Mouse (Mus musculus): ENCODE measurements at regions not wholly inside any gene's neighbourhood (a gene's known extent, or its start where the extent isn't known, plus 50 kb on each side); places are given as distances from the start of the nearest gene placed in this dataset.

DNA sequence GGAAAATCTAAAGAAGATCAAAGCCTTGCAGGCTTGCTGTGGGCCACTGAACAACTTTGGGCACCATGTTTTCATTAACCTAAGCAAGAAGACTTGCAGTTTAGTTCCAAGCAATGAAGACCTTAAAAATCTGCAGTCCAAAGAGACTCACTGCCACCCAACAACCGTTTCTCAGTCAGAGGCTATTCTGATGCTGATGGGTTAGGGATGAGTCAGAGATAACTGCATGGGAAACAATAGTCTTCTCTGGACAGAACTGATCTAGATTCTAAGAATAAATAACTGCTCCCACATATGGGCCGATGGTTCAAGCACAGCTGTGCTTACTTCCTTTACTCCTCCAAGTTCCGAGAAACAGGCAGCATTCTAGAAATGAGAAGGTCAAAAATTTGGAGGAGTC is 485.0 kb upstream of the Tnp1 start:
- Histone ChIP-seq H3K9ac (replicated peaks; ENCODE audit: low read depth, low read length) (no peak overlapping the region), H3K4me2 (ENCODE audit: low read length) (no peak overlapping the region), H3K27me3 (replicated peaks; ENCODE audit: control insufficient read depth, insufficient read depth, low read length) (no peaks in the 10 kb centered on the region), H3K27ac (ENCODE audit: low read length) (no peak overlapping the region), H3K4me1 (replicated peaks; ENCODE audit: control insufficient read depth, insufficient read depth, low read length) (no peaks in the 10 kb centered on the region), H3K9me3 (ENCODE audit: control insufficient read depth, low read length) (no peaks in the 10 kb centered on the region), H3K36me3 (ENCODE audit: control insufficient read depth, insufficient read depth) (no peaks in the 10 kb centered on the region), H3K4me3 (replicated peaks; ENCODE audit: low read length) (no peak overlapping the region)
- ATAC-seq = no peak
- 79% methylated on average over 3 of the region's 3 CpGs for WGBS

DNA sequence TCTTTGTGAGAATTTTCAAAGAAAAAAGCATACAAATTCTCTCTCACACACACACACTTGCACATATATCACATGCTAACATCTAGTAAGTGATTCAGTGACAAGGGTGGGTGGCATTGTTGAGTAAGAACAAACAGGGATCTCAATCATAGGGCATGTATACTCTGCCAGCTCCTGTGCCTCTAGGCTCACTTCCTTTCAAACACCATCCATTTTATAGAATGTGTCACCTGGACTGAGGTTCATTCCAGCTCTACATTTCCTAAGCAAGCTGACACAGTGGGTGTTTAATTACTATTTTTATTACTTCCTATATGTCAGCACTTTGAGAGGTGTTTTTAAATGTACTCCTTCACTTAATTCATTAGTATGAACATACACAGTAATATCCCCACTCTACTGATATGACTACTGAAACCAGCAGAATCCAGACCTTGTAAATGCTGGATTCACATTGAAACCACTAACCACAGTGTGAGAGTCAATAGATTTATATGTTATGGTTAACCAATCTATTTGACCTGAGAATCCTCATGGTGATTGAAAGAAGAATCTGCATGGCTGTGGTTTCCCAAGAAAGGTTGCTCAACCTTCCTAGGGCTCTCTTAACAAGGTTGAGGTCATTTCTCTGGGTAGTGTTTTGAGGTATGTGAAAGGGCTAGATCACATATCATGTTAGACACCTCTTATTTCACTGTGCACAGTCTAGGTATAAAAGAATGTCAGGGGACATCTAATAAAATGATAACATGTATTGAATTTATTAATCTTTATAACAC is 480.5 kb upstream of the Tnp1 start:
- H3K4me1 ChIP-seq (replicated peaks; ENCODE audit: control insufficient read depth, insufficient read depth, low read length) = no peaks in the 10 kb centered on the region
- H3K9ac ChIP-seq (replicated peaks; ENCODE audit: low read depth, low read length) = no peak overlapping the region
- H3K27me3 ChIP-seq (replicated peaks; ENCODE audit: control insufficient read depth, insufficient read depth, low read length) = no peaks in the 10 kb centered on the region
- no peak overlapping the region for H3K4me3 ChIP-seq (replicated peaks; ENCODE audit: low read length)
- no peak overlapping the region for H3K27ac ChIP-seq (ENCODE audit: low read length)
- H3K36me3 ChIP-seq (ENCODE audit: control insufficient read depth, insufficient read depth) = no peaks in the 10 kb centered on the region
- no peak overlapping the region for H3K4me2 ChIP-seq (ENCODE audit: low read length)
- H3K9me3 ChIP-seq (ENCODE audit: control insufficient read depth, low read length) = no peaks in the 10 kb centered on the region
- ATAC-seq = no peak

DNA sequence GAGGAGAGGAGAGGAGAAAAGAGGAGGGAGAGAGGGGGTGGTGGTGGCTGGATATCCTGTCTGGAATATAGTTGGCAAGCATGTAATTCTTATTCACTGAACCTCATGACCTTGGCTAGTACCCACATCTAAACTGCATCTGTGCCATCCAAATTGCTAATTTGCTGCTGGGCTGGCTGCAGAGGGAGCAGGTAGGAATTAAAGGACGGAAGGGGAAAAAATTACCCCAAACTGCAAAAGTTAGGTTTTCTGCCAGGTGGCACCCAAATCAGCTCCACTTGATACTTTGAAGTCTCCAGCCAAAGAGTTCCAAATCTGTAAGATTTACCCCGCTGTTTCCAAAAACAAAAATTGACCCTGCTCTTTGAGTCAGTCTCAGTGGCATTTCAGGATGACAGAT is 466.2 kb upstream of the Tnp1 start:
- H3K27me3 ChIP-seq (replicated peaks; ENCODE audit: control insufficient read depth, insufficient read depth, low read length) = no peaks in the 10 kb centered on the region
- H3K27ac ChIP-seq (ENCODE audit: low read length) = no peak overlapping the region
- no peak overlapping the region for H3K4me2 ChIP-seq (ENCODE audit: low read length)
- ATAC-seq = no peak
- H3K9ac ChIP-seq (replicated peaks; ENCODE audit: low read depth, low read length) = no peak overlapping the region
- H3K9me3 ChIP-seq (ENCODE audit: control insufficient read depth, low read length) = no peaks in the 10 kb centered on the region
- no peaks in the 10 kb centered on the region for H3K36me3 ChIP-seq (ENCODE audit: control insufficient read depth, insufficient read depth)
- WGBS = 69% methylated on average over 2 of the region's 2 CpGs
- H3K4me1 ChIP-seq (replicated peaks; ENCODE audit: control insufficient read depth, insufficient read depth, low read length) = no peaks in the 10 kb centered on the region
- no peak overlapping the region for H3K4me3 ChIP-seq (replicated peaks; ENCODE audit: low read length)

DNA sequence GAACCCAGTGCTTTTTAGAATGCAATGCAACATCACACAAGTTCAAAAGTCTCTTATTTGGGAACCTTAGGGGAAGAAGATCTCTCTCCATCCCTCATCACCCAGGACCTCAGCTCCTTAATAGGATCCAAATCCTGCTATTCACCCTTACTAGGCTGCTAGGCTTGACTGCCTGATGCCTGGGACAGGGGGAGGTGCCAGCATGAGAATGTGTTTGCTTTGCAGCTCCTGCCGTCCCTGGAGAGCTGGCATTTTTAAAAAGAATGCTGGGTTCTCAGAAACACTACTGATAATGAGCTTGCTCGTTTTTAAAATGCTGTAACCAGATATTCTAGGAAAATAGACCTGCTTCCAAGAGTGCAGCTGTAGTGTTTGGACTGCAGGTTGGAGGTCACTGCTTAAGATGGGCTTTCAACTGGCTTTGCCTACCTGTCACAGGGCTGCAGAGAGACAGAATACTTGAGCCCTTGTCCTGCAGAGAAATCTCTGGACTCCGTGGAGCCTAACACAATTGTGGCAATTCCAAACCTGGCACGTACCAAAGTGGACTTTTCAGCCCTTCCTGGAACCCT is 463.7 kb upstream of the Tnp1 start:
- no peak for ATAC-seq
- H3K4me1 ChIP-seq (replicated peaks; ENCODE audit: control insufficient read depth, insufficient read depth, low read length) = no peaks in the 10 kb centered on the region
- no peaks in the 10 kb centered on the region for H3K27me3 ChIP-seq (replicated peaks; ENCODE audit: control insufficient read depth, insufficient read depth, low read length)
- no peaks in the 10 kb centered on the region for H3K36me3 ChIP-seq (ENCODE audit: control insufficient read depth, insufficient read depth)
- H3K4me3 ChIP-seq (replicated peaks; ENCODE audit: low read length) = no peak overlapping the region
- H3K9me3 ChIP-seq (ENCODE audit: control insufficient read depth, low read length) = no peaks in the 10 kb centered on the region
- H3K27ac ChIP-seq (ENCODE audit: low read length) = no peak overlapping the region
- H3K9ac ChIP-seq (replicated peaks; ENCODE audit: low read depth, low read length) = no peak overlapping the region
- no peak overlapping the region for H3K4me2 ChIP-seq (ENCODE audit: low read length)
- 39% methylated on average over 4 of the region's 4 CpGs for WGBS

DNA sequence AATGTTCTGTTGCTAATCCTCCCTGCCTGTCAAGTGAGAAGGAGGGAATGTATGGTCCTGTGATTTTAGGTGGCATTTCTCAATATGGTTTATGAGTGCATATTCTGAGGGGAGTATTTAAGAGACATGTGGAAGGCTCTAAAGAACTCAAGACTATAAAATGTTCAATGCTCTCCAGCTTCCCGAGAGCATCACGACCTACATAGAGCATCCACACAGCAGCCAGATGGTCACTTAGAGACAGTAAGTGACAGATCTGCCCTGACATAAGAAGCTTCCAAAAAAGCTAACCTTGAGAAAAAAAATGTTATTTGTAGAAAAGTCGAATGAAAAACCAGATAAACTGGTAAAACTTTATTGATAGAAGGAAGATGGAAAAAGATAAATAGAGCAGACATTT is 444.9 kb upstream of the Tnp1 start:
- ATAC-seq = no peak
- H3K4me3 ChIP-seq (replicated peaks; ENCODE audit: low read length) = no peak overlapping the region
- H3K9ac ChIP-seq (replicated peaks; ENCODE audit: low read depth, low read length) = no peak overlapping the region
- no peak overlapping the region for H3K27ac ChIP-seq (ENCODE audit: low read length)
- no peaks in the 10 kb centered on the region for H3K4me1 ChIP-seq (replicated peaks; ENCODE audit: control insufficient read depth, insufficient read depth, low read length)
- 88% methylated on average over 3 of the region's 3 CpGs for WGBS
- H3K4me2 ChIP-seq (ENCODE audit: low read length) = no peak overlapping the region
- H3K27me3 ChIP-seq (replicated peaks; ENCODE audit: control insufficient read depth, insufficient read depth, low read length) = no peaks in the 10 kb centered on the region
- no peaks in the 10 kb centered on the region for H3K36me3 ChIP-seq (ENCODE audit: control insufficient read depth, insufficient read depth)
- no peaks in the 10 kb centered on the region for H3K9me3 ChIP-seq (ENCODE audit: control insufficient read depth, low read length)

DNA sequence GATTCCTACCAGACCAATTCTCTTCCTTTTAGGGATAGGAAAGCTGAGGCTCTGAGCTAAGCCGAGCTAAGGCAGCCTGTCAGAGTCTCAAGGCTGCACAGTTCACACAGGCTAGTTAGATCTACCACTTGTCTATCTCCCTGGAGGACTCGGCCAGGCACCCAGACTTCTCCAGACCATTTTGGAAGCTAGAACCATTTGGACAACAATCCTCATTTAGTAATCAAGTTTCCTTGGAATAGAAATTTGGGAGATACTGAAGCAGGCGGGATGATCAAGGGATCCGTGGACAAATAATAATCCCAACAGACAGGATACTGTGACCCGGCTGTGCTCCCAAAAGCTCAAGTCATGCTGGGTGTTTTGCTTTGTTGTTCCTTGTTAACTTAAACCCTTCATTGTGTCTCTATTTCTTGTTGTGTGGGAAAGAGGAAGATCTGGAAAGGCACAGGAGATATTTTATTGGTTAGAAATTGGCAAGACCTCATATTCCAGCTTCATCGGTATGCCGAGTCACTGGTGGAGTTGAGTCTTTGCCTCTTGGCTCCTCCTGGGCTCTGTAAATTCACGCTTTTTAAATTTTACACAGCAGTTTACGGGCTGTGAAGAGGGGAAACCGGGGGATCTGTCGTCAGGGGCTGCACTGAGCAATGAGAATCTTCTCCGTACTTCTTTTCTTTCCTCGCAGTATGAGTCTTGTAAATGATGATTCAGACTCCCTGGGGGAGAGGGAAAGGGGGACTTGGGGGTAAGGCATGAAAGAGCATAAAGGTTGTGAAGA is 444.2 kb upstream of the Tnp1 start:
- Histone ChIP-seq H3K36me3 (ENCODE audit: control insufficient read depth, insufficient read depth) (no peaks in the 10 kb centered on the region), H3K27ac (ENCODE audit: low read length) (no peak overlapping the region), H3K4me3 (replicated peaks; ENCODE audit: low read length) (no peak overlapping the region), H3K27me3 (replicated peaks; ENCODE audit: control insufficient read depth, insufficient read depth, low read length) (no peaks in the 10 kb centered on the region), H3K4me1 (replicated peaks; ENCODE audit: control insufficient read depth, insufficient read depth, low read length) (no peaks in the 10 kb centered on the region), H3K9me3 (ENCODE audit: control insufficient read depth, low read length) (no peaks in the 10 kb centered on the region), H3K4me2 (ENCODE audit: low read length) (no peak overlapping the region), H3K9ac (replicated peaks; ENCODE audit: low read depth, low read length) (no peak overlapping the region)
- ATAC-seq = no peak
- 66% methylated on average over 13 of the region's 13 CpGs for WGBS

DNA sequence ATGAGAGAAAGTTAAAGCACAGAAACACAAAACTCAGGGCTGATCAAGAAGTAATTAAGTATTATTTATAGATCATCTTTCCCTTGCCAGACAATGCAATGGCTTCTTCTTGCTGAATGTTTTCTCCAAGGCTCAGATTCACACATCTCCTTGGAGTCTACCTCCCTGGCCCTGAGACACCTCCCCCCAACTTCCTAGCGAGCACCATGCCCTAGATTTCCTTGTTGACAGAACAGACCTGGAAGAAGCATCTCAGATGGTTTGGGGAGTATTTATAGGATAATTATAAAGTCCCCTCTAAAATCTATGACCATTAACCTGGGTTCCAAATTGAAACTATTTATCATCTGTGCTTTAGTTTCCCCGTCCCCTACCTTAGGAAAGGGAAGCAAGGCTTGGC is 441.6 kb upstream of the Tnp1 start:
- H3K4me2 ChIP-seq (ENCODE audit: low read length) = no peak overlapping the region
- H3K36me3 ChIP-seq (ENCODE audit: control insufficient read depth, insufficient read depth) = no peaks in the 10 kb centered on the region
- H3K9ac ChIP-seq (replicated peaks; ENCODE audit: low read depth, low read length) = no peak overlapping the region
- WGBS = 76% methylated on average over 2 of the region's 2 CpGs
- H3K27me3 ChIP-seq (replicated peaks; ENCODE audit: control insufficient read depth, insufficient read depth, low read length) = no peaks in the 10 kb centered on the region
- ATAC-seq = no peak
- no peaks in the 10 kb centered on the region for H3K4me1 ChIP-seq (replicated peaks; ENCODE audit: control insufficient read depth, insufficient read depth, low read length)
- no peak overlapping the region for H3K27ac ChIP-seq (ENCODE audit: low read length)
- H3K9me3 ChIP-seq (ENCODE audit: control insufficient read depth, low read length) = no peaks in the 10 kb centered on the region
- H3K4me3 ChIP-seq (replicated peaks; ENCODE audit: low read length) = no peak overlapping the region

DNA sequence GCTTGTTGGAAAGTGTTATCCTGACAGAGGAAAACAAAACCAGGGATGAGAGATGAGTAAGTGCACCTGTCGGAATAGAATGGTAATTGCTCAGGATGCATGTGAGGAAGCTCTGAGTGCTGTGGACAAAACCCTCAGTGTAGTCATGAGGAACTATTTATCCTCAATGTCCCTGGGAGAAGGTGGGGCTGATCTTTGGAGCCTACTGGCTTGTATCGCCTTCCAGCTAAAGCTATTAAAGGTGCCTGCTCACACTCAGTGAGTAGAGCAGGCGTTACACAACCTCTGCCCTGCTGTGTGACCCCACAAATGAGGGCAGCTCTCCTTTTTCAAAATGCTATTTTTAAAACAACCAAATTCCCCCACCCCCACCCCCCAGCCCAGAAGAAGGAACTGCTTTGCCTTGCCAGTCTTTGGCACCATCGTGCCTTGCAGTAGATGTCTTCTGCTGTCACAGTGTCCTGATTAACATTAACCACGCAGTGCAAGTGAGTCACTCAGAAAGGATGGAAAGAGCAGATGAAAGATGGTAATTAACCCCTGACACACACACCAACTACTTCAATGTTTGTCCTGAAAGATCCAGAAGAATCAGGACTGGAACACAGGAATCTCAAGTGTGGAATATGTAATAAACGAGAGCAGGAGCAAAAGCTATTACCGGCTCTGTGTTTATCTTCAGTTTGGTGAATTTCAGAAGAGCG is 440.8 kb upstream of the Tnp1 start:
- H3K36me3 ChIP-seq (ENCODE audit: control insufficient read depth, insufficient read depth) = no peaks in the 10 kb centered on the region
- ATAC-seq = no peak
- H3K27me3 ChIP-seq (replicated peaks; ENCODE audit: control insufficient read depth, insufficient read depth, low read length) = no peaks in the 10 kb centered on the region
- WGBS = 89% methylated on average over 8 of the region's 8 CpGs
- H3K4me3 ChIP-seq (replicated peaks; ENCODE audit: low read length) = no peak overlapping the region
- no peaks in the 10 kb centered on the region for H3K9me3 ChIP-seq (ENCODE audit: control insufficient read depth, low read length)
- no peak overlapping the region for H3K27ac ChIP-seq (ENCODE audit: low read length)
- H3K9ac ChIP-seq (replicated peaks; ENCODE audit: low read depth, low read length) = no peak overlapping the region
- H3K4me1 ChIP-seq (replicated peaks; ENCODE audit: control insufficient read depth, insufficient read depth, low read length) = no peaks in the 10 kb centered on the region
- no peak overlapping the region for H3K4me2 ChIP-seq (ENCODE audit: low read length)

DNA sequence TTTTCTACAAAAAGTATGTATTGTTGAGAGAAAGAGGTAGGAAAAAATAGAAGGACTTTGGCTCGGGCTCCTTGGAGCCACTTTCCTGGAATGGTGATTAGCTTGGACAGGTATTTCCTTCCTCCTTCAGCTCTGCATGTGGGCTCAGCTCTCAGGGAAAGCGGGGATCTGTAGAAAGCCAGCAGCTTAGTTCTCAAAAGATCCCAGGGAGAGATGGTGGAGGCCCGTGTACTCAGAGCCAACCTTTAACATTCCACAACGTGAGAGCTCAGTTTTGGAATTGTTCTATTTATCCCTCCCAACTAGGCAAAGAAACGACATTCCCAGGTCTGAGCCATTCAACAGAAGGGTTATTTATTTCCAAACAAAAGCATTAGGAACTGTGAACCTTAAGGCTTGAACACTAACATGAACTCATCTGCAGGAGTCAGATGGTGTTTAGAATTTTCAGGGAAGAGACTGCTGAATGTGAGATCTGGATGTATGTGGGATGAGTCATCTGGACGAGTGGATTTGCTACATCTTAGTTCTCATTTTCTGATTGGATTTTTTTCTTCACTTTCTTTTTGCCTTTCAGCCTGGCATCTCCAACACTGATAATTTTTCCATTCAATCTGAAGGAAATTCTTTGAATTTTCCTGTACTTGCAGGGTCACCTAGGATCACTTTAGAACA is 428.6 kb upstream of the Tnp1 start:
- no peak overlapping the region for H3K4me3 ChIP-seq (replicated peaks; ENCODE audit: low read length)
- 36% methylated on average over 6 of the region's 6 CpGs for WGBS
- no peaks in the 10 kb centered on the region for H3K9me3 ChIP-seq (ENCODE audit: control insufficient read depth, low read length)
- no peak overlapping the region for H3K9ac ChIP-seq (replicated peaks; ENCODE audit: low read depth, low read length)
- H3K27me3 ChIP-seq (replicated peaks; ENCODE audit: control insufficient read depth, insufficient read depth, low read length) = no peaks in the 10 kb centered on the region
- no peak overlapping the region for H3K4me2 ChIP-seq (ENCODE audit: low read length)
- ATAC-seq = no peak
- H3K36me3 ChIP-seq (ENCODE audit: control insufficient read depth, insufficient read depth) = no peaks in the 10 kb centered on the region
- H3K27ac ChIP-seq (ENCODE audit: low read length) = no peak overlapping the region
- no peaks in the 10 kb centered on the region for H3K4me1 ChIP-seq (replicated peaks; ENCODE audit: control insufficient read depth, insufficient read depth, low read length)
